Mouse (Mus musculus): ENCODE data around the gene Tanc1. TPM values are rescaled to one million over a fixed set of nuclear protein-coding genes. Genes with fewer than 3 reads are reported as not detected.
"Not testable (repeated sequence)": the region's sequence is repeated elsewhere in the genome, so short reads cannot be mapped to it uniquely, and the experiment has no call there.

Tanc1 gene
- polyA plus RNA-seq, 1 experiment from 2014 or later, result 40.7 TPM

GRCm38 (mm10) chr2:59840191-59840590 lies 228.3 kb downstream of the Tanc1 start:
- H3K27me3 ChIP-seq, result no peaks in the 10 kb centered on the region
- H3K27ac ChIP-seq (replicated peaks), result peak overlapping the region; percentile 34; the same call in 1 of the 2 replicates
- no peaks in the 10 kb centered on the region for H3K9me3 ChIP-seq (replicated peaks)
- peaks cover 63% of the 10 kb centered on the region for H3K36me3 ChIP-seq
- H3K4me1 ChIP-seq, result peaks cover 26% of the 10 kb centered on the region
- no peak for ATAC-seq (ENCODE audit: insufficient number of reproducible peaks, low FRiP score, low TSS enrichment, low read depth)
- no peak overlapping the region for H3K9ac ChIP-seq
- H3K4me3 ChIP-seq (replicated peaks), result no peak overlapping the region
- no peak overlapping the region for H3K4me2 ChIP-seq (replicated peaks)
- 32% methylated on average over 4 of the region's 4 CpGs for WGBS

GRCm38 (mm10) chr2:59841189-59841939 lies 229.5 kb downstream of the Tanc1 start:
- H3K4me3 ChIP-seq (replicated peaks), result no peak overlapping the region
- H3K27me3 ChIP-seq, result no peaks in the 10 kb centered on the region
- no peak overlapping the region for H3K9ac ChIP-seq
- WGBS, result 64% methylated on average over 11 of the region's 12 CpGs
- no peak overlapping the region for H3K4me2 ChIP-seq (replicated peaks)
- peaks cover 53% of the 10 kb centered on the region for H3K36me3 ChIP-seq
- peak; percentile 71; the same call in 1 of the 2 replicates for ATAC-seq (ENCODE audit: insufficient number of reproducible peaks, low FRiP score, low TSS enrichment, low read depth)
- peak overlapping the region; percentile 78 for H3K27ac ChIP-seq (replicated peaks)
- no peaks in the 10 kb centered on the region for H3K9me3 ChIP-seq (replicated peaks)
- H3K4me1 ChIP-seq, result peaks cover 26% of the 10 kb centered on the region

- peaks cover 47% of the 10 kb centered on the region for H3K36me3 ChIP-seq
- H3K27ac ChIP-seq (replicated peaks), result peak overlapping the region; percentile 78
- no peak for ATAC-seq (ENCODE audit: insufficient number of reproducible peaks, low FRiP score, low TSS enrichment, low read depth)
- no peaks in the 10 kb centered on the region for H3K9me3 ChIP-seq (replicated peaks)
- no peak overlapping the region for H3K4me3 ChIP-seq (replicated peaks)
- no peaks in the 10 kb centered on the region for H3K27me3 ChIP-seq
- H3K4me2 ChIP-seq (replicated peaks), result no peak overlapping the region
- peaks cover 26% of the 10 kb centered on the region for H3K4me1 ChIP-seq
- no peak overlapping the region for H3K9ac ChIP-seq
- 65% methylated on average over 11 of the region's 11 CpGs for WGBS
Measured at GRCm38 (mm10) chr2:59841944-59842343, 230.1 kb downstream of the Tanc1 start.

GRCm38 (mm10) chr2:59842556-59843008 lies 230.7 kb downstream of the Tanc1 start:
- no peak overlapping the region for H3K9ac ChIP-seq
- H3K27me3 ChIP-seq, result no peaks in the 10 kb centered on the region
- ATAC-seq (ENCODE audit: insufficient number of reproducible peaks, low FRiP score, low TSS enrichment, low read depth), result no peak
- H3K4me3 ChIP-seq (replicated peaks), result no peak overlapping the region
- H3K4me1 ChIP-seq, result peaks cover 26% of the 10 kb centered on the region
- WGBS, result 78% methylated on average over 6 of the region's 6 CpGs
- H3K9me3 ChIP-seq (replicated peaks), result no peaks in the 10 kb centered on the region
- peak overlapping the region; percentile 78; the same call in 1 of the 2 replicates for H3K27ac ChIP-seq (replicated peaks)
- H3K4me2 ChIP-seq (replicated peaks), result no peak overlapping the region
- peaks cover 42% of the 10 kb centered on the region for H3K36me3 ChIP-seq

- Histone ChIP-seq H3K27ac (replicated peaks) (no peak overlapping the region), H3K9me3 (replicated peaks) (no peaks in the 10 kb centered on the region), H3K4me1 (peaks cover 26% of the 10 kb centered on the region), H3K4me3 (replicated peaks) (no peak overlapping the region), H3K27me3 (no peaks in the 10 kb centered on the region), H3K9ac (no peak overlapping the region), H3K36me3 (peaks cover 38% of the 10 kb centered on the region), H3K4me2 (replicated peaks) (no peak overlapping the region)
- WGBS, result 85% methylated on average over 21 of the region's 21 CpGs
- no peak for ATAC-seq (ENCODE audit: insufficient number of reproducible peaks, low FRiP score, low TSS enrichment, low read depth)
Measured at GRCm38 (mm10) chr2:59843156-59843555, 231.3 kb downstream of the Tanc1 start.

- Histone ChIP-seq H3K9ac (no peak overlapping the region), H3K4me3 (replicated peaks) (no peak overlapping the region), H3K27ac (replicated peaks) (no peak overlapping the region), H3K36me3 (peaks cover 32% of the 10 kb centered on the region), H3K27me3 (no peaks in the 10 kb centered on the region), H3K4me1 (peaks cover 24% of the 10 kb centered on the region), H3K4me2 (replicated peaks) (no peak overlapping the region), H3K9me3 (replicated peaks) (no peaks in the 10 kb centered on the region)
- 88% methylated on average over 6 of the region's 6 CpGs for WGBS
- ATAC-seq (ENCODE audit: insufficient number of reproducible peaks, low FRiP score, low TSS enrichment, low read depth), result no peak
Measured at GRCm38 (mm10) chr2:59843848-59844247, 232.0 kb downstream of the Tanc1 start.

GRCm38 (mm10) chr2:59851885-59852284 lies 240.0 kb downstream of the Tanc1 start:
- ATAC-seq (ENCODE audit: insufficient number of reproducible peaks, low FRiP score, low TSS enrichment, low read depth); H3K9ac ChIP-seq; H3K4me3 ChIP-seq (replicated peaks); H3K27ac ChIP-seq (replicated peaks); H3K4me1 ChIP-seq; H3K9me3 ChIP-seq (replicated peaks); H3K27me3 ChIP-seq; H3K4me2 ChIP-seq (replicated peaks): not testable (repeated sequence)
- peaks cover 26% of the 10 kb centered on the region for H3K36me3 ChIP-seq
- WGBS, result 82% methylated on average over 4 of the region's 5 CpGs

- Histone ChIP-seq H3K9me3 (replicated peaks) (no peaks in the 10 kb centered on the region), H3K9ac (no peak overlapping the region), H3K4me3 (replicated peaks) (no peak overlapping the region), H3K4me1 (no peaks in the 10 kb centered on the region), H3K4me2 (replicated peaks) (no peak overlapping the region), H3K36me3 (peaks cover 35% of the 10 kb centered on the region), H3K27me3 (no peaks in the 10 kb centered on the region), H3K27ac (replicated peaks) (no peak overlapping the region)
- ATAC-seq (ENCODE audit: insufficient number of reproducible peaks, low FRiP score, low TSS enrichment, low read depth), result no peak
- 77% methylated on average over 11 of the region's 11 CpGs for WGBS
Measured at GRCm38 (mm10) chr2:59852916-59853315, 241.1 kb downstream of the Tanc1 start.

- no peak overlapping the region for H3K4me3 ChIP-seq (replicated peaks)
- H3K4me1 ChIP-seq, result no peaks in the 10 kb centered on the region
- H3K27ac ChIP-seq (replicated peaks), result no peak overlapping the region
- no peaks in the 10 kb centered on the region for H3K27me3 ChIP-seq
- ATAC-seq (ENCODE audit: insufficient number of reproducible peaks, low FRiP score, low TSS enrichment, low read depth), result no peak
- WGBS, result 90% methylated on average over 10 of the region's 10 CpGs
- no peak overlapping the region for H3K9ac ChIP-seq
- H3K9me3 ChIP-seq (replicated peaks), result no peaks in the 10 kb centered on the region
- peaks cover 39% of the 10 kb centered on the region for H3K36me3 ChIP-seq
- no peak overlapping the region for H3K4me2 ChIP-seq (replicated peaks)
Measured at GRCm38 (mm10) chr2:59853543-59853942, 241.7 kb downstream of the Tanc1 start.

- ATAC-seq (ENCODE audit: insufficient number of reproducible peaks, low FRiP score, low TSS enrichment, low read depth), result no peak
- Histone ChIP-seq H3K9ac (no peak overlapping the region), H3K27me3 (no peaks in the 10 kb centered on the region), H3K4me3 (replicated peaks) (no peak overlapping the region), H3K4me1 (no peaks in the 10 kb centered on the region), H3K27ac (replicated peaks) (no peak overlapping the region), H3K4me2 (replicated peaks) (no peak overlapping the region), H3K36me3 (peaks cover 39% of the 10 kb centered on the region), H3K9me3 (replicated peaks) (no peaks in the 10 kb centered on the region)
- 82% methylated on average over 9 of the region's 9 CpGs for WGBS
Measured at GRCm38 (mm10) chr2:59854363-59854762, 242.5 kb downstream of the Tanc1 start.

GRCm38 (mm10) chr2:59862618-59863017 lies 250.8 kb downstream of the Tanc1 start:
- 79% methylated on average over 6 of the region's 6 CpGs for WGBS
- no peak for ATAC-seq (ENCODE audit: insufficient number of reproducible peaks, low FRiP score, low TSS enrichment, low read depth)
- Histone ChIP-seq H3K4me1 (no peaks in the 10 kb centered on the region), H3K9ac (no peak overlapping the region), H3K4me2 (replicated peaks) (no peak overlapping the region), H3K4me3 (replicated peaks) (no peak overlapping the region), H3K9me3 (replicated peaks) (no peaks in the 10 kb centered on the region), H3K27ac (replicated peaks) (no peak overlapping the region), H3K27me3 (no peaks in the 10 kb centered on the region), H3K36me3 (peaks cover 34% of the 10 kb centered on the region)

GRCm38 (mm10) chr2:59870526-59870925 lies 258.7 kb downstream of the Tanc1 start:
- WGBS, result 89% methylated on average over 6 of the region's 6 CpGs
- H3K4me2 ChIP-seq (replicated peaks), result no peak overlapping the region
- peaks cover 20% of the 10 kb centered on the region for H3K36me3 ChIP-seq
- no peak overlapping the region for H3K27ac ChIP-seq (replicated peaks)
- H3K4me3 ChIP-seq (replicated peaks), result no peak overlapping the region
- ATAC-seq (ENCODE audit: insufficient number of reproducible peaks, low FRiP score, low TSS enrichment, low read depth), result no peak
- H3K27me3 ChIP-seq, result no peaks in the 10 kb centered on the region
- no peaks in the 10 kb centered on the region for H3K9me3 ChIP-seq (replicated peaks)
- H3K9ac ChIP-seq, result no peak overlapping the region
- H3K4me1 ChIP-seq, result no peaks in the 10 kb centered on the region

Data from embryonic facial prominence, embryonic 15.5 days (tissue).